Mouse (Mus musculus): Measurements from ENCODE around the gene Med21.

DNA sequence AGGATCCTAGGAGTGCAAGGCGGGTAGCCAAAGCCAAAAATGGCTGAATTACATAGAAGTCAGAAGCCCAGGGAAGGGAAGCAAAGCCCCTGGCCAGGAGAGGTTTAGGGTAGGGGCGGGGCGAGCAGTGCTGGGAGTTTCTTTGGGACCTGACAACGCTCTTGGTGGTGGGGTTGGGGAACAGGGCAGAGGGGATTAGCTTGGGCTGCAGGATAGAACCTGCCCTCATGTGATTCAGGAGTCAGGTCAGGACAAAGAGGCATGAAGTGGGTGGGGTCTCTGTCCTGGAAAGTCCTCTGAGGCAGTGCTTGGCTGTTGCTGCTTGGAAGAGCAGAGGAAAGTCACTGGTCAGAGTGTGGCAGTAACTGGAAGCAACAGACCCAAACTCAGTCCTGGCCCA lies 41.5 kb downstream of the Med21 start:
- TF ChIP-seq POLR2A (IDR thresholded peaks at IDR 0.05; ENCODE audit: low read depth, low read length), result no peak
- TF ChIP-seq RAD21 (IDR thresholded peaks at IDR 0.05; ENCODE audit: low read depth, low read length), result no peak
- no peak for TF ChIP-seq MEF2A (IDR thresholded peaks at IDR 0.05; ENCODE audit: borderline replicate concordance, low read depth, low read length)
- TF ChIP-seq KAT2A (IDR thresholded peaks at IDR 0.05; ENCODE audit: insufficient replicate concordance, low read length), result no peak

All from CH12.LX (cell line).